Mouse (Mus musculus) MEL-GATA-1-ER (cell line): ENCODE data around the gene Thop1.
"Not testable (repeated sequence)": the region's sequence is repeated elsewhere in the genome, so short reads cannot be mapped to it uniquely, and the experiment has no call there.

Experiments
- DNase-seq: peaks from one replicate; pipeline ENCODE4 v3.0.0-alpha.2; 2012; ENCODE audit warnings: low read depth; ENCODE audit errors: extremely low read depth

The Thop1 gene

DNA sequence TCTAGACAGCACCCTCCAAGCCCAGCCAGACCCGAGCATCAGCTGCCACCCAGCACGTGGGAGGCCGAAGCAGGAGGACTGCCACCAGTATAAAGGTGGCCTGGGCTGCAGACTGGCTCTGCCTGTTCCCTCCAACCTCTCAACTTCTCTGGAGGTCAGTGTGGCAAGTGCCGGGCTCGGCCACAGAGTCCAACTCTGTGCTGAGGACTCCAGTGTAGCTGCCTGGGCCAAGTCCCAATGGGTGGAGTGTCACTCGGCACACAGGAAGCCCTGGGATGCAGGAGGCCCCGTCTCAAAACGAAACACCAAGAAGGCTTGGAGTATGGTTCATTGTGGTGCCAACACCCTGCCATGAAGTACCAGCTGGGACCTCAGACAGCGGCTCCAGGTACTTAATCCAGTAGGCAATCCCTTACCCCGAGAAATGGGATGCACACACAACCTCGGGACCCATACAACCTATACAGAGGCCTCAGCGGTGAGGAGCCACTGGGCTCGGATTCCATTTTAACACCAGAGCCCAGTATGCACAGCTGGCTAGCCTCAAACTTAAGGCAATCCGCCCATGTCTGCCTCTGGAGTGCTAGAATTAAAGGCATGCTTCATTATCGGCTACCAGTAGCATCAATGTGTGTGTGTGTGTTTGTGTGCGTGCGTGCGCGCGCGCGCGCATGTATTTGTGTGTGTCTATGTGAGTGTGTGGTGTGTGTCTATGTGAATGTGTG, 12.3 kb upstream of the Thop1 start:
- no peak for DNase-seq

DNA sequence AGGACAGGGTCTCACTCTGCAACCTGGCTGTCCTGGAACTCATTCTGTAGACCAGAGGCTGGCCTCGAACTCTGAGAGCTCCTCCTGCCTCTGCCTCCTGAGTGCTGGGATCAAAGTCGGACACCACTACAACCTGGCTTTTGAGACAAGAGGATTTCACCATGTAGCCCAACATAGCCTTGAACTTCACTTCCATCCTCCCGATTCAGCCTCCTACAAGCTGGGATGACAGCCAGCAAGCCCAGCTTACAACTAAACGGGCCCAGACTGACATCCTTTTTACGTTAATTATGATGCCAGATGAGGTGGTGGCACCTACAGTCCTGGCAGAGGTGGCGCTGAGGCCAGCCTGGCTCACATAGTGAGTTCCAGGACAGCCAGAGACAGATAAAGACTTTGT, 10.9 kb upstream of the Thop1 start:
- no peak for DNase-seq

DNA sequence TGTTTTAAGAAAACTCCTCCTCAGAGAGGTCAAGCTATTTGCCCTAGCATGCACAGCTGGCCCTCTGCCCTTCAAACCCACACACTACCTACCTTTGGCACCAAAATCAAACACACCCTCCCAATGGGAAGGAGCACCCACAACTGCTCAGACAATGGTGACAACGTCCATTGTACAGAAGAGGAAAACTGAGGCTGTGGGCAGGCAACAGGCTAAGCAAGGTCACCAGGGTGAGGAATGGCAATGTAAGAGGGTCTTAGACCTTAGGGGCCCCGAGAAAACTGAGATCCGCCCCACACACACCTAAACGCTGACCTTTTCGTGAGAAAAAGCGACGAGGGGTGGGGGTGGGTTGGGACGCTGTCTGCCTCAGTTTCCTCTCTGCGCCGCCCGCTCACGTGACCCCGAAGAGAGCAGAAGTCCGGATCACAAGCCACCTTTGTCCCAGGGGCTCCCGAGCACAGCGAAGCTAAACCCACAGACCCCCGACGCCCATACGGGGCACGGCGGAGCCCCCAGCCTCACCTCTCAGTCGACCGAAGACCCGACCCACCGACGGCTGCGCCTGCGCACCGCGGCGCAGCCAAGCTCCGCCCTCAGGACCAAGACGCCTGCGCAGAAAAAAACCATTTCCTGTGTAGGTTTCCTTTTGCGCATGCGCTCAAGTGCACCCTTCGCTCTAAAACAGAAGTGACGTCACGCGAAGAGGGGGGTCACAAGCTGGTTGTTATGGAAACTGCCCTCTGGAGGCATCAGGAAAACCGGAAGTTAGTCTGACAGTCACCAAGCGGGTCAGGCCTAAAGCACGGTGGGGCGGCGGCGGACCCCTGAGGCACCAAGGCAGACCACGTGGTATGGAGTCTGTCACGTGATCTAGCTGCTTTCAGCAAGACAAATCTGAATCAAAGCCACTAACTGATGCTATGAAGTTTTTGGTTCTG, 10.0 kb upstream of the Thop1 start, which contains the start of gene Sgta:
Sgta (minus strand) TSS at position 579 of the 941 bp plus-strand sequence.
- DNase-seq = peak; percentile 95

DNA sequence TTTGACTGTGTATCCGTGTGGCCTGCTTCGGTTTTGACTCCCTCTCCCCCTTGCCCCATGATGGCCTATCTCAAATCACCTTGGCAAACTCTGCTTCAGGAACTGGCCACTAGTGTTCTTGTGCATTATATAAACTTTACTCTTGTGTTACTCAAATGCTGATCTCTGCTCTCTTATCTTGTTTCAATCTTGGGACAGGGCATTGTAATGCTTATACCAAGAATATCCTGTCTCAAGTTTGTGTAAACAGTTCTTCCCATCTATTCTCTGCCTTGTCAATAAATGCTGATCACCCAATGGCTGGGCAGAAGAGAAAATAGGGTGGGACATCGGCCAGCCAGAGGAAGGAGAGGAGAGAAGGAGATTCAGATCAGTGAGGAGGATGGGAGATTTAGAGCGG, 7.1 kb upstream of the Thop1 start:
- DNase-seq = no peak

DNA sequence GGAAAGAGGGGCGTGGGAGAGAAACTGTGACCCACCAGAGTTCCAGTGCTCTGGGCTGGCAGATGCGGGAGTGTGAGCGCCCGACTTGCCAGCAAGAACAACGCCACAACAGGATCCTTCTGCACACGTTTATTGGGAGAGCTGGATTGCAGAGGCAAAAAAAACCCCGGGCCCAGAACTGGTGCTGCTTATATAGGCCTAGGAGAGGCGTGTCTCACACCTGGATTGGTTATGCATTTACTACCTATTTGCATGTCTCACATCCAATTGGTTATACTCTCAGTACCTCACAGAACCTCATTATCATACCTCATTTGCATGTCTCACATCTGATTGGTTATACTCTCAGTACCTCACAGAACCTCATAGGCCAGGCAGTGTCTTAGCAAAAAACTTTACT, 5.3 kb upstream of the Thop1 start:
- DNase-seq = not testable (repeated sequence)

DNA sequence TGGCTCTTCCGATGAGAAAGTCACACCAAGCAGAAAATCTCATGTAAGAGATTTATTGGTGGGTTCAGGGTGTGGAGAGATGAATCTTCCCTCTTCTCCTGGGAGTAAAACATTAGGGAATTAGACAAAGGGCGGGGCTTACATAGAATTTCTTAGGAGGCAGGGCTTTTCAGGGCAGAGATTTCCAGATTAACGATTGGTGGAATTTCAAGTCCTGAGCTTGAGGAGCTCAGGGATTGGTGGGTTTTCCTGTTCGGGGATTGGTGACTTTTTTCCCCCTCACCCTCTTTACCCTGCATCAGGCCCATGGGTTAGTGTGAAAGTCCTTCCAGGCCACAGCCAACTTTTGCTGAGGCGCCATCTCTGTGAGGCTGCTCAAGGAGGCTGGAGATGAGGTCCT, 1.1 kb upstream of the Thop1 start:
- no peak for DNase-seq

DNA sequence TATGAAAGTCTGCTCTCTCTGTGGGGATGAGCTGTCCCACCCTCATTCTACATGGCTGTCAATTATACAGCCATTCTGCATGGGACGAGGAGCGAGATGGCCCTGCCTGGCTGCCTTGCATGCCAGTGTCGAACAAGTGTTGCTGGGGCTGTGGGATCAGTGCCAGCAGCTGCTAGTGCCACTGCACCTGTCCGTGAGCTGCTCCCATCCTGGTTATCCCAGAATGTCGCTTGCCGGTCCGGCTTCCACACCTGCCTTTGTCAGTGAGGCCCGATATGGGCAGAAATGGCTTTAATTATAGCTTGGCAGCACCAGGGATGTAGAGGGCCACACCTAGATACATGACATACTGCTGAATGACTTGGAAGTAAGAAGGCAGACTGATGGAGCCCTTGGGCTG, 2.5 kb downstream of the Thop1 start:
- DNase-seq = no peak

DNA sequence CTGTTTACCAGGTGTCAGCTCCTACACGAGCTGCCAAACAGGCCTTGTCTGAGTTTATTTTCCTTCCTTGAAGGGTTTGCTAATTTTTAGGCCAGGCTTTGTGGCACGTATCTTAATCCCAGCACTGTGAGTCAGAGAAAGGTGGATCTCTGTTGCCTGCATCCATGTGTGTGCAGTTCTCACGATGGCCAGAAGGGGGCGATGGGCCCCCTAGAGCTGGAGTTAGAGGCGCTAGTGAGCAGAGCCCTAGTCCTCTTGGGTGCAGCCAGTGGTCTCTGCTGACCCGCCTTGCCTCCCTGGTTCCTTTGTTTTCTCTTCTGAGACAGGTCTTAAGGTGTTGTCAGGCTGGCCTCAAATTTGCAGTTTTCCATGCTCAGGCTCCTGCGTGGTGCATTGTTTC, 3.6 kb downstream of the Thop1 start:
- DNase-seq = no peak

DNA sequence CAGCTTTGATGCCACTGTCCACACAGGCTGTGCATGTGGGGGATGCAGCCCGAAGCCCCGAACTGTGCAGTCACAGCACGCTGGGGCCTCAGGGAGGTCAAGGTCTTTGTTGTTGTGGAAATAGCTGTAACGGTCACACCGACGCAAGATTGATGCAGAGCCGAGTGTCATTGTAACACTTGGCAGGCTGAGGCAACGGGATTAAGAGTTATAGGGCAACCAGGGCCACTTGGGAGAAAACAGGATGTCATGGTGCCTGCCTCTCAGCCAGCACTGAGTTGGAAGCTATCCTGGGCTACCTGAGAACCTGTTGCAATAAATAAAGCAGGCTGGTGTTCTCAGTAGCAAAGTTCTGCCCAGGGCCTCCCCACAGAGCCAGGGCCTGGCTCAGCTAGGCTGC, 5.9 kb downstream of the Thop1 start:
- no peak for DNase-seq

DNA sequence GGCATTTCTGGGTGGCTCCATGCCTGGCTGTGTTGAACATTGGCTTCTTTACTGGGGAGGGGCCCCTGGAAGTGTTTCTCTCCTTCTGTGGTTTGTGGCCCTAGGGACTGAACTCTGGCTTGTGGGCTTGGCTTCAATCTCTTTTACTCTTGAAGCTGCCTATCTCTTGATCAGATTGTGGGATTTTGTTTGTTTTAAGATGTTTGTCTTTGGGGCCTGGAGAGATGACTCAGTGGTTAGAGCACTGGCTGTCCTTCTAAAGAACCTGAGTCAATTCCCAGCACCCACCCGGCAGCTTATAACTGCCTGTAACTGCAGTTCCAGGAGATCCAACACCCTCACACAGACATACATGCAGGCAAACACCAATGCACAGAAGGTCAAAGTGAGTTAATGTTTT, 6.5 kb downstream of the Thop1 start:
- DNase-seq = no peak

DNA sequence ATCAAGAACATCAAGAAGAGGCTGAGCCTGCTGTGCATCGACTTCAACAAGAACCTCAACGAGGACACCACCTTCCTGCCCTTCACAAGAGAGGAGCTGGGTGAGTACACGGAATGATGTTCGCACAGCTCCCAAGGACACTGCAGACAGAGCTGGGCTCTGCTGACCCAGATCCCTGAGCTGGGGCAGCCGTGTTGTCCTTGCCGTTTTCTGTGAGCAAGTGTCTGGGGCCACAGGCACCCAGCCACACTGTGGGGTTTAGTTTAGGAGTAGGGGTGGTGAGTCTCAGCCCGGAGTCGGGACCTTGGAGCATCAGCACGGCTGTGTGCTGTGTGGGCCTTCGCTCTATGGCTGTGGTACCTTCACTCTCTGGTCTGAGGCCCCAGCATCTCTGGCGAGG, 8.1 kb downstream of the Thop1 start:
- DNase-seq = no peak

DNA sequence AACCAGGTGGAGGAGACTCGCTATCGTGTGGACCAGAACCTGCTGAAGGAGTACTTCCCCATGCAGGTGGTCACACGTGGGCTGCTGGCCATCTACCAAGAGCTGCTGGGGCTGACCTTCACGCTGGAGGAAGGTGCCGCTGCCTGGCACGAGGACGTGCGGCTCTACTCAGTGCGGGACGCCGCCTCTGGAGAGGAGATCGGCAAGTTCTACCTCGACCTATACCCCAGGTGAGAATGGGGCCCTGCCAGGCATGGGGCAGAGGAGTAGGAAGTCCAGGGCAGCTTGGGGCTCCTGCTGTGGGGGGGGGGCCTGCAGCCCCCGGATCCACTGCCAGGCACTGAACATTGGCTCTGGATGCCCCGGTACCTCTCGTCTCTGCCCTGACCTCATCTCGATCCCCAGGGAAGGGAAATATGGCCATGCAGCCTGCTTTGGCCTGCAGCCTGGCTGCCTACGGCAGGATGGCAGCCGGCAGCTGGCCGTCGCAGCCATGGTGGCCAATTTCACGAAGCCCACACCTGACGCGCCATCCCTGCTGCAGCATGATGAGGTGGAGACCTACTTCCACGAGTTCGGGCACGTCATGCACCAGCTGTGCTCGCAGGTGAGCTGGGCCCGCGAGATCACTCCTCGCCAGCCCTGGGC, 10.3 kb downstream of the Thop1 start:
- DNase-seq = no peak

DNA sequence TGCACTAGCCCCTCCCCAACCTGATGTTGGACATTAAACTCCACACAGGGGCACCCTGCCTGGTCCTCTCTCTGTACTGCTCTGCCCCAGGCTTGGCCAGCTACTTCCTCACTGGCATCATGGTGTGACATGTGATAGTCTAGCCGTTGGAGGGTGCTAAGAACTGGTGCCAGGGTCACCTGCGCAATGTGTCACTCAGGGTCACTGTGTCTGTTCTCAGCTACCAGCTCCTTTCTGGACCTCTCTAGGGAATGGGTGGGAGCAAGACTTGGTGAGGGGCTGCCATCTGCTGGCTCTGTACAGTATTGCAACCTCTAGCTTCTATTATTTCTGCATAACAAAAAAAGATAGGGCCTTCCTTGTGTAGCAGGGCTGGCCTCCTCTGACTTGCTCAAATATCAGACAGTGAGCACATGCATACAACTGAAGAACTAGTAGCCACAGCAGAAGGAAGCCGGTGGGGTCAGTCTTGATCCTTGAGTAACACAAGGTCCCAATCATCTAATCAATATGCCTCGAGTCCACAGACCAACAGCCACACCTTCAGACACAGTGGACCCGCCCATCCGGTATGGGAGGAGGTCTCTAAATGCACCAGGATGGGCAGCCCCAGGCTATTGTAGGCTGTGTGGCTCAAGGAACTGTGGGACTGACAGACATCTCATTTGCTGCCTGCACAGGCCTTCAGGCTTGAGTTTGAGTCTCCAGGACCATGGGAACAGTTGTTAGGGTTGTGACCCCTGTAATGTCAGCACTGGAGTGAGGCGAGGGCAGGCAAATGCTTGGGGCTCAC, 12.5 kb downstream of the Thop1 start:
- DNase-seq = peak; percentile 28

DNA sequence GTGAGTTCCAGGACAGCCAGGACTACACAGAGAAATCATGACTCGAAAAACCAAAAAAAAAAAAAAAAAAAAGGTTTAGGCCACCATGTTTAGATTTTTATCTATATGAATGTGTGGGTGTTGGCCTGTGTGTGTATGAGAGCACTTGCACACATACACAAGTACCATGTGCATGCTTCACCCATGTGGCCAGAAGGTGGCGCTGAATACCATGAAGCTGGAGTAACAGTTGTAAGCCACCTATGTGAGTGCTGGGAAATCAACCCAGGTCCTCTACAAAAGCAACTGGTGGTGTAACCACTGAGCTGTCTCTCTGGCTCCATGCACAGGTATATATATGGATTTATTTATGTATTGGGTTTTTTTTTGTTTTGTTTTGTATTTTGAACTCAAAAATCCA, 17.2 kb downstream of the Thop1 start:
- DNase-seq = peak; percentile 41

DNA sequence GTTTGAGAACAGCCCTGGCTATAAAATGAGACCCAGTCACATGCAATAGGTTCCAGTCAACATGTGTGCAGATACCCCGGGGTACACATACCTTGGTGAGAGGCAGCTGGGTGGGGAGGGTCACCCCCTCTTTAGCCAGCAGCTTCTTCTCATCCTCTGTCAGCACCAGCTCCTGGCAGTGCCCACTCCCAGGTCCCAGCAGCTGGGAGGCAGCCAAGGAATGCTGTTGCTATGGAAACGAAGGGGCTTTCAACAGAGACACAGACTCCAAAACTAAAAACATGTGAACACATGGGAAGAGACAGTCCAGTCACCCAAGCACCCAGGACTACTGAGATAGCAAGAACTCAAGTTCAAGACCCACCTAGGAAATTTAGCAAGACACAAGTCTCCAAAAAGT, 19.4 kb downstream of the Thop1 start:
- DNase-seq = no peak

DNA sequence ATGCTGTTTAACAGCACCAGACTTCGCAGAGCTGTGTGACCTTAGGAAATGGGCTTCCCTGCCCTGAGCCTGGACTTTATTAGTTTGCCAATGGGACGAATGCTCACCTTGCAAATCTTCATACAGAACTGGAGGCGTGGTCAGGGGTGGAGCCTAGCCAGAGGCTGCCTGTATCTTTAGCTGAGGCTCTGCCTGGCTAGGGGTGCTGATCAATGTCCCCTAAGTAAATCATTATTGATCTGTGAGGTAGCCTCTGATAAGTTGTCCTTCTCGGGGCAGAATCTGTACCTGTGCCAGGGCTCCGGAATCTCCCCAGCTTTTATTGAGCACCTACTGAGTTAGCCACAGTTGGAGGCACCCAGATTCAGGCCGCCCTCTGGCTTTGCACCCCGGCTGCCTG, 20.8 kb downstream of the Thop1 start:
- DNase-seq = no peak

DNA sequence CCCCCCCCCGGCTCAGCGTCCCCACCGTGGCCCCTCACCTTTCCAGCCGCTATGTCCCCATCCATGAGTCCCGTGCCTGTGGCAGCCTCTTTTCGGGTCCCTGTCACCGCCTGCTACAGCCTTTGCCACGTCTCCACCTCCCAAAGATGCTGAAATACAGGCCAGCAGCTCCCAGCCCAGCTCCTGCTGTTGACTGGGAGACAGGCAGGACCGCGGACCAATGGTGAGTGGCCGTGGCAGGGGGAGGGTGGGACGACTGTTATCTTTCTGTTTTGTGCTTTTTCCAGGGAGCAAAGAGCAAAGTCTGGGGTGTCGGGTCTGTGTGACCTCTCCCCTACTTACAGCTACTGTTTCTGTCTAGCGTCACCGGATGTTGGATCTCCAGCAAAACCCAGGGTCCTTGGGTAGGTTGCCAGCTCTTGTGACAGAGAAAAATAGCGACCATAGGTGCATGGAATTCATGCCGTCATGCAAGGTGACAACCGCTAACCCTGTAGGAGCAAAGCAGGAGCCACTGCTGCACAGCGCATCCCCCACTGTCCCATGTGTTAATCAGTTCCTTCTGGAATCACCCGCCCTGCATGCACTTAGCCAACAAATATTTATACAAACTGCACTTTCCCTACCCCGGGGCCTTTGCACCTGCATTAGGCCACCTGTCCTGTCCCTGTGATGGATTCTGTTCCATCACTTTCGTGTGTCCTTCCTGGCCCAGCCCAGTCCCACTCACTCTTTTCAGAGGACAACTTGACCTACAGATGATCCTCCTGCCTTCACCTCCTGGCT, 22.8 kb downstream of the Thop1 start:
- DNase-seq = no peak

DNA sequence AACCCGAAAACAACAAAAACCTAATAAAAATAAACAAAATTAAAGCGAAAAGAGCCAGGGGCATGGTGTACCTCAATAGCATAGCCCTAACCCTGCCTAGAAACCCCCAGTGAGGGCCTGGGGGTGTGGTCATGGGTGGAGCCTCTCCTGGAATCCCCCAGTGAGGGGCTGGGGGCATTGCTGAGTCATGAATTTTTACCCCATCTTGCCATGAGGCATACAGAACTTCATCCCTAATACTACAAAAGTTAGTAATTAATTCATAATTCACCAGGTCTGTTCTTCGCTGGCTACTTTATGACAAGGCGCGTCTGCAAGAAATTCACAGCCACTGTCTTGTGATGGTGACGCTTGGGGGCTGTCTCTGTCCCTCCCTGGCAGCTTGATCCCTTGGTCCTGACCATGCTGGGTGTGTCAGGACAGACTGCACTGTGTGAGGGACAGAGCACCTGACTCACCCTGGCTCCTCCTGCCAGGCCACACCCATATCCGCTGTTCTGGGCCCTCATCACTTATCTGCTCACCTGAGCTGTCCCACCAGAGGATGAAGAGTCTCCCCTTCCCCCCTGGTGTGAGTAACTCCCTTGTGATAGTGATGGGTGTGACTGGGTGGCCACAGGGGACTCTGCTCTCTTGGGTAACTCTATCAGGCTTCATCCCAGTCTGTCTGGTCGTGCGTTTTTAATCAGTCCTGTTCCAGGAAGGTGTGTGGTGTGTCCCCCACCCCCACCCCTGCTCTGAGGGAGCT, 25.3 kb downstream of the Thop1 start:
- DNase-seq = no peak

DNA sequence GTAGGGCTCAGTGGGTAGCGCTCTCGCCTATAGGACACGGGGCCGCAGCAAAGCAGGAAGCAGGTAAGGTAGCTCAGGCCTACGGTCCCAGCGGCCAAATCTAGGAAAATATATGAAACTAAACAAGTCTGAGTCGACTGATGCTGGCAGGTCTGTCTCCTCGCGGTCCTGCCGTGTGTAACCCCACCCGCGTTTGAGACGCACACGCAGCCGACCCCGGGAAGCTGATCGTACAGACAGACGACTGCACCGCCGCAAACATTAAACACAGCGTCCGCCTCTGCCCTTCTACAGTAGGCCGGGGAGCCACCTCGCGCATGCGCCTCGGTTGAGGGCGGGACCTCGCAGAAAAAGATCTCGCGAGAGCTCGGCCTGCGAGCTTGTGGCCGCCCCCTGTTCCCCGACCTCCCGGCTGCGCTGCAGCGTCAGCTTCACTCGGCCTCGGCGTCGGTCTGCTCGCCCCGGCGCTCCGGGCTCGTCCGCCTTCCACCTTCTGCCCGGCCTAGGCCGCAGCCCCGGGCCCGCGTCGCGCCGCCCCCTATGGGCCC, 35.8 kb downstream of the Thop1 start, which contains the start of gene Map2k2:
Map2k2 (plus strand) TSS at position 351 of the 548 bp plus-strand sequence.
- DNase-seq = peak; percentile 79
